Mouse (Mus musculus): ENCODE data around the gene Mcrip2. TPM values are rescaled to one million over a fixed set of nuclear protein-coding genes. Genes with fewer than 3 reads are reported as not detected.
A peak's percentile ranks its signal among the peaks of the same experiment; 100 is the strongest.

The Mcrip2 gene
- total and polyA plus RNA-seq, 2 experiments = 26.1 to 139 TPM

- H3K79me2 ChIP-seq (ENCODE audit: control insufficient read depth, insufficient read depth, low read length) = 0 out of 2 replicates have a peak, but pooled peaks cover 2% of the 10 kb centered on the region
- peaks cover 7% of the 10 kb centered on the region; the same call in 1 of the 2 replicates for H3K36me3 ChIP-seq (ENCODE audit: control insufficient read depth, insufficient read depth, low read length)
- no peak overlapping the region for H3K9ac ChIP-seq (ENCODE audit: low read depth, low read length)
- no peak overlapping the region for H3K4me3 ChIP-seq (ENCODE audit: insufficient read depth, low read depth, low read length)
- H3K27ac ChIP-seq (replicated peaks; ENCODE audit: insufficient read depth, low read depth, low read length) = no peak overlapping the region
- H3K27me3 ChIP-seq (ENCODE audit: control insufficient read depth, insufficient read depth, low read length) = no peaks in the 10 kb centered on the region
- DNase-seq (ENCODE audit: extremely low read depth, low read depth, low spot score) = no peak
- peak; percentile 31; the same call in 1 of the 2 replicates for TF ChIP-seq CTCF (IDR thresholded peaks at IDR 0.05; ENCODE audit: low read depth, low read length)
- no peak for TF ChIP-seq POLR2A (IDR thresholded peaks at IDR 0.05; ENCODE audit: extremely low read depth, insufficient read depth, low read length)
- H3K4me1 ChIP-seq (ENCODE audit: control insufficient read depth, insufficient read depth, low read length) = peaks cover 25% of the 10 kb centered on the region
- 94% methylated on average over 3 of the region's 3 CpGs for WGBS
Measured at GRCm38 (mm10) chr17:25883824-25884223, 15.3 kb upstream of the Mcrip2 start.

DNA sequence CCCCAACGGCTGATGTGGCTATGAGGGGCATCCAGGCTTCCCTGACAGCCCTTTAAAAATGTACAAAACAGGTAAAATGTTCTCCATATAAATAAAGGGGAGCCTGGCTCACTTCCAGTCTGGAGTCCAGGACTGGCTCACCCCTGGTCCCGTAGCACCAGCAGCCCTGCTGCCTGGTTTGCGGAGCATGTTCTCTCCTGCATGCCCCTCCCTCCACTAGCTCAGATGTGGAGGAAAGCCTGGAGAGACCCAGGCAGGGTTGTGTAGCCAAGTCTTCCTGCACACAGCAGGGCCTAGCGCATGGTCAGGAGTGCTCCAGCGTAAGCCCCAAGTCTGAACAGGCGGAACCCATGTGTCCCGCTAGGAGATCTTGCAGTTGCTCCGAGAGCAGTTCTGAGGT is 14.7 kb upstream of the Mcrip2 start:
- Histone ChIP-seq H3K79me2 (ENCODE audit: control insufficient read depth, insufficient read depth, low read length) (0 out of 2 replicates have a peak, but pooled peaks cover 2% of the 10 kb centered on the region), H3K27ac (replicated peaks; ENCODE audit: insufficient read depth, low read depth, low read length) (no peak overlapping the region), H3K36me3 (ENCODE audit: control insufficient read depth, insufficient read depth, low read length) (peaks cover 4% of the 10 kb centered on the region; the same call in 1 of the 2 replicates), H3K9ac (ENCODE audit: low read depth, low read length) (no peak overlapping the region), H3K4me3 (ENCODE audit: insufficient read depth, low read depth, low read length) (no peak overlapping the region), H3K4me1 (ENCODE audit: control insufficient read depth, insufficient read depth, low read length) (peaks cover 28% of the 10 kb centered on the region), H3K27me3 (ENCODE audit: control insufficient read depth, insufficient read depth, low read length) (no peaks in the 10 kb centered on the region)
- no peak for TF ChIP-seq POLR2A (IDR thresholded peaks at IDR 0.05; ENCODE audit: extremely low read depth, insufficient read depth, low read length)
- TF ChIP-seq CTCF (IDR thresholded peaks at IDR 0.05; ENCODE audit: low read depth, low read length) = no peak
- 90% methylated on average over 8 of the region's 8 CpGs for WGBS
- DNase-seq (ENCODE audit: extremely low read depth, low read depth, low spot score) = no peak

- Histone ChIP-seq H3K79me2 (ENCODE audit: control insufficient read depth, insufficient read depth, low read length) (peaks cover 2% of the 10 kb centered on the region; the same call in 1 of the 2 replicates), H3K9ac (ENCODE audit: low read depth, low read length) (no peak overlapping the region), H3K36me3 (ENCODE audit: control insufficient read depth, insufficient read depth, low read length) (peaks cover 4% of the 10 kb centered on the region; the same call in 1 of the 2 replicates), H3K27me3 (ENCODE audit: control insufficient read depth, insufficient read depth, low read length) (no peaks in the 10 kb centered on the region), H3K27ac (replicated peaks; ENCODE audit: insufficient read depth, low read depth, low read length) (no peak overlapping the region), H3K4me3 (ENCODE audit: insufficient read depth, low read depth, low read length) (no peak overlapping the region), H3K4me1 (ENCODE audit: control insufficient read depth, insufficient read depth, low read length) (peaks cover 26% of the 10 kb centered on the region)
- no peak for DNase-seq (ENCODE audit: extremely low read depth, low read depth, low spot score)
- TF ChIP-seq CTCF (IDR thresholded peaks at IDR 0.05; ENCODE audit: low read depth, low read length) (0 out of 2 replicates have a peak, but pooled peaks have one; percentile 22), POLR2A (IDR thresholded peaks at IDR 0.05; ENCODE audit: extremely low read depth, insufficient read depth, low read length) (no peak)
- 61% methylated on average over 5 of the region's 5 CpGs for WGBS
Measured at GRCm38 (mm10) chr17:25882306-25882705, 13.7 kb upstream of the Mcrip2 start.

DNA sequence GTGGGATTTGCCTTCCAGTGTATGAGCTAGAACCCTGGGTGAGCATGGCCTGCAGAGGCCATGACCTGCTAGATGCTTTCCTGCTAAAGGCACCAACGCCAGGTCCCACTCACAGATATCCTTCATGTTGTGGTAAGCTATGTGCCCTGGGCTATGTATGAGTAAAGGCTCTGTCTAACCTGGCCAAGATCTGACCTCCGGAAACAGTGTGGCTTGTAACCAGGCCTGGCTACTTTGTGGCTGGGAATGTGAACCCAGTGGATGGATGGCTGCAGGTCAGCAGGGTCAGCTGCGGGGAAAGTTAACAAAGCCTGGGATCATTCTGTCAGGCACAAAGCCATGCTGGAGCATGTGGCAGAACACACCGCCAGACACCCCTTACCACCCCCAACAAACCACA is 13.1 kb upstream of the Mcrip2 start:
- peaks cover 26% of the 10 kb centered on the region for H3K4me1 ChIP-seq (ENCODE audit: control insufficient read depth, insufficient read depth, low read length)
- WGBS = 28% methylated on average over 4 of the region's 4 CpGs
- H3K79me2 ChIP-seq (ENCODE audit: control insufficient read depth, insufficient read depth, low read length) = peaks cover 6% of the 10 kb centered on the region; the same call in 1 of the 2 replicates
- DNase-seq (ENCODE audit: extremely low read depth, low read depth, low spot score) = peak; percentile 49
- H3K36me3 ChIP-seq (ENCODE audit: control insufficient read depth, insufficient read depth, low read length) = peaks cover 4% of the 10 kb centered on the region; the same call in 1 of the 2 replicates
- no peak for TF ChIP-seq POLR2A (IDR thresholded peaks at IDR 0.05; ENCODE audit: extremely low read depth, insufficient read depth, low read length)
- no peak for TF ChIP-seq CTCF (IDR thresholded peaks at IDR 0.05; ENCODE audit: low read depth, low read length)
- no peaks in the 10 kb centered on the region for H3K27me3 ChIP-seq (ENCODE audit: control insufficient read depth, insufficient read depth, low read length)
- H3K9ac ChIP-seq (ENCODE audit: low read depth, low read length) = no peak overlapping the region
- H3K4me3 ChIP-seq (ENCODE audit: insufficient read depth, low read depth, low read length) = no peak overlapping the region
- H3K27ac ChIP-seq (replicated peaks; ENCODE audit: insufficient read depth, low read depth, low read length) = peak overlapping the region; percentile 15; the same call in 1 of the 2 replicates

GRCm38 (mm10) chr17:25880913-25881641 is 12.5 kb upstream of the Mcrip2 start:
- TF ChIP-seq CTCF (IDR thresholded peaks at IDR 0.05; ENCODE audit: low read depth, low read length) (no peak), POLR2A (IDR thresholded peaks at IDR 0.05; ENCODE audit: extremely low read depth, insufficient read depth, low read length) (no peak)
- Histone ChIP-seq H3K4me3 (ENCODE audit: insufficient read depth, low read depth, low read length) (no peak overlapping the region), H3K79me2 (ENCODE audit: control insufficient read depth, insufficient read depth, low read length) (peaks cover 6% of the 10 kb centered on the region; the same call in 1 of the 2 replicates), H3K36me3 (ENCODE audit: control insufficient read depth, insufficient read depth, low read length) (peaks cover 4% of the 10 kb centered on the region; the same call in 1 of the 2 replicates), H3K4me1 (ENCODE audit: control insufficient read depth, insufficient read depth, low read length) (peaks cover 22% of the 10 kb centered on the region), H3K27ac (replicated peaks; ENCODE audit: insufficient read depth, low read depth, low read length) (peak overlapping the region; percentile 15), H3K27me3 (ENCODE audit: control insufficient read depth, insufficient read depth, low read length) (no peaks in the 10 kb centered on the region), H3K9ac (ENCODE audit: low read depth, low read length) (no peak overlapping the region)
- WGBS = 11% methylated on average over 5 of the region's 5 CpGs
- DNase-seq (ENCODE audit: extremely low read depth, low read depth, low spot score) = peak; percentile 79
